Mouse (Mus musculus) spleen, postnatal 4 days (tissue): ENCODE results near the gene Rpl24.
A peak's percentile ranks its signal among the peaks of the same experiment; 100 is the strongest.

ENCODE experiments used
- DNase-seq, 2 experiments: peaks; one replicate each; pipeline ENCODE4 v3.0.0; 2022; ENCODE audit warnings: low spot score in 2 of 2

Rpl24 gene

GRCm38 (mm10) chr16:55970416-55970815, 4.3 kb downstream of the Rpl24 start:
- DNase-seq, result peak in 1 of 2 experiments; percentile 32

GRCm38 (mm10) chr16:55971735-55972615, 5.9 kb downstream of the Rpl24 start:
- DNase-seq, result no peak

DNA sequence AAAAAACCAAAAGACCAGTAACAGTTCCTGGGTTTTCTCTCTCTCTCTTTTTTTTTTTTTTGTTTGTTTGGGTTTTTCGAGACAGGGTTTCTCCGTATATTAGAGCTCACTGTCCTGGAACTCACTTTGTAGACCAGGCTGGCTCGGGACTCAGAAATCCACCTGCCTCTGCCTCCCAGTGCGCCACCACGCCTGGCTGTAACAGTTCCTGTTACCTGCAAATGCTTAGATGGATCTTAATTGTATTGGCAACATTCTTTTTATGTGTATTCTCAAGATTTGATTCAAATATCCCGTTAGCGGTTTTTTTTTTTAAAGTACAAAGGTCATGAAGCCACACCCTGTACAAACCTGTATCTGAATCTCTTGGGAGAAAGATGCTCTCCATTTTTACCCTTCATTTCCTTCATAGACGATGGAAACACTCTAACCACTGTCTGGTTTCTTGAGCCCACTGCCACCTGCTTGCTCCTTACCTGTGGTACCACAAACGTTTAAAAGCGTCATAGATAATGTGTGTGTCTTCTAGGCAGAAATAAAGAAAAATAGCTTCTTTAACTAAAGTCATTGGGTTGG, 6.6 kb downstream of the Rpl24 start:
- DNase-seq, result no peak

- DNase-seq, result peak; percentile 99 to 100
Observed at GRCm38 (mm10) chr16:55973431-55974255, 7.6 kb downstream of the Rpl24 start, which contains the start of gene Zbtb11. Zbtb11 (plus strand) TSS chr16:55973883.

GRCm38 (mm10) chr16:55974256-55974902, 8.3 kb downstream of the Rpl24 start:
- DNase-seq, result peak; percentile 89 to 94

- peak in 1 of 2 experiments; percentile 17 for DNase-seq
Observed at GRCm38 (mm10) chr16:55974903-55975285, 8.8 kb downstream of the Rpl24 start.

- DNase-seq, result no peak
Observed at GRCm38 (mm10) chr16:55986001-55986400, 19.9 kb downstream of the Rpl24 start.

DNA sequence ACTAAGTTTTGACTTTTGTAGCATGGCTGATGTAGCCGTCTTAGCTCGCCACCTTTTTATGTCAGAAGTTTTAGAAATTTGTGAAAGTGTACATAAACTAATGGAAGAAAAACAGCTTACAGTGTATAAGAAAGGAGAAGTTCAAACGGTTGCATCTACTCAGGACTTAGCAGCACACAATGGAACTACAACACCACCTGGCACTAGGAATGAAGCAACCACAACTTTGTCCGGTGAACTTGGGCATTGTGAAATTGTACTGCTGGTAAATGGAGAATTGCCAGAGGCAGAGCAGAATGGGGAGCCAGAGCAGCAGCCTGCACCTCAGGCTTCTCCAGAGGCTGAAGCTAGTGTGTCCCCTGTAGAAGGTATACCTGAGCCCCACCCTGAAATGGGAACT, 24.2 kb downstream of the Rpl24 start:
- DNase-seq, result no peak

GRCm38 (mm10) chr16:55994235-55994634, 28.2 kb downstream of the Rpl24 start:
- no peak for DNase-seq

DNA sequence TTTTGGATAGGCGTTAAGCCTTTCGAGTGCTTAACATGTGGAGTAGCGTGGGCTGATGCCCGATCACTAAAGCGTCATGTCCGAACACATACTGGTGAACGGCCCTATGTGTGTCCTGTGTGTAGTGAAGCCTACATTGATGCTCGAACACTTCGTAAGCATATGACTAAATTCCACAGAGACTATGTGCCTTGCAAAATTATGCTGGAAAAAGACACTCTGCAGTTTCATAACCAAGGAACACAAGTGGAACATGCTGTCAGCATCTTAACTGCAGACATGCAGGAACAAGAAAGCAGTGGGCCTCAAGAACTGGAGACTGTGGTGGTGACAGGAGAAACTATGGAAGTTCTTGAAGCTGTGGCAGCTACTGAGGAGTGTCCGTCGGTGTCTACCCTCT, 40.7 kb downstream of the Rpl24 start:
- DNase-seq, result no peak

- DNase-seq, result no peak
Observed at GRCm38 (mm10) chr16:56008862-56009261, 42.8 kb downstream of the Rpl24 start.

DNA sequence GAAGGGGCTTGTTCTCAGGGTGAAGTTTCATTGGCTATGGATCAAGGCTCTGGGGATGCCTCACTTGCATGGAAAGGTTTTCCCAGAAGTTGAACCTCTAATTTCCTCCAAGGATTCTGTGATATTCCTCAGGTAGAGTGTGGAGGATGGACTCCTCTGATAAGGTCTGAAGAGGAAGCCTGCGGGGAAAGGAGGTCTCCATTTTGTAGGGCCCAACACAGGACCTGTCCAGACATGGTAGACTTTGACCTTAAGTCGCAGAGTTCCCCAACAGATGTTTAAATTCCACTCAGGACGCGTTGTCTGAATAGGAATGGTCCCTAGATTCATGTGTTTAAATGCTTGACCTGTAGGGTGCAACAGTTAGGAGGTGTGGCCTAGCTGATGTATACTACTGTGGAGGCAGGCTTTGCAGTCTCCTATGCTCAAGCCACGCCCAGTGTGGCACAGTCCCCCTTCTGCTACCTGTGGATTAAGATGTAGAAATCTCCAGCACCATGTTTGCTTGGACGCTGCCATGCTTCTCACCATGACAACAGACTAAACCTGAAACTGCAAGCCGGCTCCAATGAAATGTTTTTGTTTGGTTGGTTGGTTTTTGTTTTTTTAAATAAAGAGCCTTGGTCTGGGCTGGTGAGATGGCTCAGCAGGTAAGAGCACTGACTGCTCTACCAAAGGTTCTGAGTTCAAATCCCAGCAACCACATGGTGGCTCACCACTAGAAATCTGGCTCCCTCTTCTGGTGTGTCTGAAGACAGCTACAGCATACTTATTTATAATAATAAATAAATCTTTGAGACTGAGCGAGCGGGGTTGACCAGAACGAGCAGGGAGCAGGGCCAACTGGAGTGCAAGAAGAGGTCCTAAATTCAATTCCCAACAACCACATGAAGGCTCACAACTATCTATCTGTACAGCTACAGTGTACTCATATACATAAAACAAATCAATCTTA, 47.0 kb downstream of the Rpl24 start:
- no peak for DNase-seq

GRCm38 (mm10) chr16:56014076-56014475, 48.0 kb downstream of the Rpl24 start:
- no peak for DNase-seq

GRCm38 (mm10) chr16:56019660-56020059, 53.6 kb downstream of the Rpl24 start:
- no peak for DNase-seq
